Mouse (Mus musculus): ENCODE results near the gene Sap30l.

DNA sequence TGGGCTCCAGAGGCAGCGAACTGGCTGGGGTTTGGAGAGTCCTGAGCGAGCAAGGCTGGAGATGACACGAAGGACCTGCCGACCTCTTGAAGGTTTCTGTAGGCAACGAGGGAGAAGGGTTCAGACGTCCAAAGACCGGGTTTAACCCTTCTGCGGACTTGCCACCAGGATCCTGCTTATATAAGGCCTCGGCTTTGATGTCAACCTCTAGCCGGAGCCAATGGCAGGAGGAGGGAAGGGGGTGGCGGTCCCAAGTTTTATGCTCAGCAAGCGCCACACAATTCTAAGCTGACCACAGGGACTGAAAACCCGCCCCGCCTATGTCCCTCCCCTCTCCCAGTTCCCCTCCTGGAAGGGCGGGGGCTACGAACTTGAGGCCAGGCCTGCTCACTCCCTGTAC is 30.4 kb downstream of the Sap30l start:
- TF ChIP-seq POLR2A (IDR thresholded peaks at IDR 0.05; ENCODE audit: insufficient read depth, low read length) (no peak), CTCF (IDR thresholded peaks at IDR 0.05; ENCODE audit: low read depth, low read length) (no peak)
